Mouse (Mus musculus) heart, postnatal 0 days (tissue): ENCODE measurements around the gene Adamts15.

ENCODE experiments used
- CTCF ChIP-seq: IDR thresholded peaks from 2 replicates; pipeline ENCODE4 v1.5.1; 2016; ENCODE audit warnings: antibody characterized with exemption, control low read depth, low read depth
- EP300 ChIP-seq: IDR thresholded peaks from 2 replicates; pipeline ENCODE4 v1.6.1; 2016; ENCODE audit warnings: antibody characterized with exemption, low read depth

DNA sequence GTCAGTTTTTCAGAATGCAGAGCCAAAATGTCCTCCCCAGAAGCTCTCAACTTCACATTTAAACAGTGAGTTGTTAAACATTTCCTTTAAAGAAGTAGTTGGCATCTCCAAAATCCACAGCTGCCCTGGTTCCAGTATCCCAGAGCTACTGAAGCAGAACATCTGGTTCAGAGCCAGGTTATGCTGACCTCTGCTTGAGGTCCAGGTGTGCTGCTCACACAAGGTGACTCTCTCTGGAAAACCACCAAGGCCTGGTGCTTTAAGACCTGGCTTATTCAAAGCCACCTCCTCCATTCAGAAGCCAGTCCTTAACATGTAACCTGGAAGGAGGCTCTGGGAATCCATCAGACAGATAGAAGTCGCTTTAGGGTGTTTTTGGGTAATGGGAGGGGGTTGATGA, 23.0 kb upstream of the Adamts15 start:
- TF ChIP-seq CTCF (no peak), EP300 (no peak)
